Mouse (Mus musculus) olfactory bulb, adult 2 months (tissue): Measurements from ENCODE around the gene Tubg1.
"Not testable (repeated sequence)": the region's sequence is repeated elsewhere in the genome, so short reads cannot be mapped to it uniquely, and the experiment has no call there.

Source experiments
- CTCF ChIP-seq: fragments of 200-500 bp; IDR thresholded peaks from 2 replicates; pipeline ENCODE4 v1.5.1; 2012; ENCODE audit warnings: low read depth, mild to moderate bottlenecking, low read length, moderate library complexity; ENCODE audit not compliant: insufficient read depth
- POLR2A ChIP-seq: fragments of 200-500 bp; IDR thresholded peaks from 2 replicates; pipeline ENCODE4 v1.6.1; 2012; ENCODE audit warnings: mild to moderate bottlenecking, low read depth, low read length, moderate library complexity; ENCODE audit not compliant: insufficient read depth

GRCm38 (mm10) chr11:101160151-101160550 lies 40.4 kb downstream of the Tubg1 start:
- not testable (repeated sequence) for TF ChIP-seq CTCF, POLR2A
